Mouse (Mus musculus) hindbrain, embryonic 11.5 days (tissue): ENCODE data around the gene Lsm4. TPM values are rescaled to one million over a fixed set of nuclear protein-coding genes. Genes with fewer than 3 reads are reported as not detected.

Source experiments
- ATAC-seq: fragments of 200-750 bp; cut with Nextera tagmentation; 2 replicates; pipeline ENCODE4 v1.8.0; 2017; ENCODE audit warnings: mild to moderate bottlenecking, moderate TSS enrichment, moderate library complexity; ENCODE audit not compliant: low FRiP score
- DNase-seq: peaks from one replicate; pipeline ENCODE4 v3.0.0-alpha.2; 2015; ENCODE audit warnings: low spot score
- H3K27ac ChIP-seq: fragments of 300-500 bp; sonication (generic); 2 replicates; pipeline ENCODE4 v1.5.1; 2014; ENCODE audit warnings: mild to moderate bottlenecking, low read depth, low read length
- H3K27me3 ChIP-seq: fragments of 300-500 bp; sonication (generic); 2 replicates; pipeline ENCODE4 v1.6.1; 2014; ENCODE audit warnings: mild to moderate bottlenecking, low read length, moderate library complexity, mixed read lengths; ENCODE audit not compliant: control insufficient read depth, insufficient read depth
- H3K36me3 ChIP-seq: fragments of 300-500 bp; sonication (generic); 2 replicates; pipeline ENCODE4 v1.6.1; 2014; ENCODE audit warnings: mild to moderate bottlenecking, low read length, moderate library complexity, mixed read lengths; ENCODE audit not compliant: control insufficient read depth, insufficient read depth
- H3K4me1 ChIP-seq: fragments of 300-500 bp; sonication (generic); replicated peaks from 2 replicates; pipeline ENCODE4 v1.6.1; 2014; ENCODE audit warnings: low read length, mixed read lengths; ENCODE audit not compliant: control insufficient read depth, insufficient read depth
- H3K4me2 ChIP-seq: fragments of 300-500 bp; sonication (generic); replicated peaks from 2 replicates; pipeline ENCODE4 v1.6.1; 2014; ENCODE audit warnings: mild to moderate bottlenecking, low read depth, low read length
- H3K4me3 ChIP-seq: fragments of 300-500 bp; sonication (generic); 2 replicates; pipeline ENCODE4 v1.5.1; 2014; ENCODE audit warnings: low read depth, low read length
- H3K9ac ChIP-seq: fragments of 300-500 bp; sonication (generic); 2 replicates; pipeline ENCODE4 v1.6.1; 2014; ENCODE audit warnings: low read depth, low read length
- H3K9me3 ChIP-seq: fragments of 300-500 bp; sonication (generic); 2 replicates; pipeline ENCODE4 v1.6.1; 2016; ENCODE audit warnings: low read length; ENCODE audit not compliant: control insufficient read depth
- WGBS: fragments of 180-500 bp; shearing (Covaris S2); extraction: QIAGEN DNeasy Blood & Tissue Kit; methylation state at CpG from one replicate; pipeline ENCODE4 v1.1.7; 2014; 5-methylcytosine and 5-hydroxymethylcytosine counted together
- polyA plus RNA-seq: library from polyadenylated mRNA; unstranded; fragments of >200 nt; fragmentation: Nextera tagmentation; extraction: Ambion mirVana; gene quantifications from 2 replicates; pipeline ENCODE4 v1.2.1, GENCODE M21; 2014

Gene Lsm4
- polyA plus RNA-seq: 282 and 299 TPM in 2 replicates

GRCm38 (mm10) chr8:70673079-70673856, at the start of gene Lsm4:
Gene Lsm4 (plus strand): TSS chr8:70673248.
- ATAC-seq: peak; percentile 97
- Histone ChIP-seq H3K4me1 (peaks cover 4% of the 10 kb centered on the region), H3K9me3 (no peaks in the 10 kb centered on the region), H3K36me3 (peaks cover 4% of the 10 kb centered on the region; the same call in 1 of the 2 replicates), H3K4me3 (peak within 1 kb of the TSS; percentile 57), H3K27me3 (no peaks in the 10 kb centered on the region), H3K9ac (peak within 1 kb of the TSS; percentile 77), H3K27ac (peak within 1 kb of the TSS; percentile 93), H3K4me2 (peak within 1 kb of the TSS; percentile 53)
- WGBS: under 1% methylated on average over 60 of the region's 60 CpGs
- DNase-seq: peak; percentile 99

- no peak for ATAC-seq
- Histone ChIP-seq H3K9me3 (no peaks in the 10 kb centered on the region), H3K4me1 (no peaks in the 10 kb centered on the region; the same call in 1 of the 2 replicates), H3K27ac (no peak overlapping the region), H3K27me3 (no peaks in the 10 kb centered on the region), H3K9ac (no peak overlapping the region), H3K36me3 (no peaks in the 10 kb centered on the region), H3K4me2 (no peak overlapping the region), H3K4me3 (no peak overlapping the region)
- DNase-seq: peak; percentile 80
- WGBS: 28% methylated on average over 5 of the region's 5 CpGs
Measured at GRCm38 (mm10) chr8:70625104-70625503, 47.9 kb upstream of the Lsm4 start.

- WGBS: 94% methylated on average over 5 of the region's 5 CpGs
- H3K36me3 ChIP-seq: no peaks in the 10 kb centered on the region
- no peak overlapping the region for H3K27ac ChIP-seq
- H3K4me3 ChIP-seq: no peak overlapping the region
- no peak overlapping the region for H3K9ac ChIP-seq
- H3K4me1 ChIP-seq: no peaks in the 10 kb centered on the region; the same call in 1 of the 2 replicates
- no peak overlapping the region for H3K4me2 ChIP-seq
- ATAC-seq: no peak
- peaks cover 5% of the 10 kb centered on the region for H3K27me3 ChIP-seq
- no peak for DNase-seq
- H3K9me3 ChIP-seq: no peaks in the 10 kb centered on the region
Measured at GRCm38 (mm10) chr8:70627041-70627440, 46.0 kb upstream of the Lsm4 start.

- H3K9ac ChIP-seq: peak overlapping the region; percentile 45; the same call in 1 of the 2 replicates
- H3K4me2 ChIP-seq: peak overlapping the region; percentile 58; the same call in 1 of the 2 replicates
- DNase-seq (no peak), ATAC-seq (peak; percentile 0; the same call in 1 of the 2 replicates)
- no peaks in the 10 kb centered on the region for H3K36me3 ChIP-seq
- H3K27ac ChIP-seq: no peak overlapping the region
- no peak overlapping the region; the same call in 1 of the 2 replicates for H3K4me3 ChIP-seq
- H3K9me3 ChIP-seq: no peaks in the 10 kb centered on the region
- 66% methylated on average over 7 of the region's 7 CpGs for WGBS
- no peaks in the 10 kb centered on the region; the same call in 1 of the 2 replicates for H3K4me1 ChIP-seq
- H3K27me3 ChIP-seq: peaks cover 5% of the 10 kb centered on the region
Measured at GRCm38 (mm10) chr8:70628986-70629490, 44.0 kb upstream of the Lsm4 start.

- WGBS: 1% methylated on average over 60 of the region's 60 CpGs
- 0 out of 2 replicates have a peak overlapping the region, but pooled peaks have one; percentile 2 for H3K27ac ChIP-seq
- peak; percentile 92 for ATAC-seq
Measured at GRCm38 (mm10) chr8:70629574-70630531, 43.2 kb upstream of the Lsm4 start.

GRCm38 (mm10) chr8:70630532-70631381, 42.3 kb upstream of the Lsm4 start:
- no peaks in the 10 kb centered on the region; the same call in 1 of the 2 replicates for H3K4me1 ChIP-seq
- H3K27ac ChIP-seq: no peak overlapping the region
- no peak overlapping the region for H3K9ac ChIP-seq
- 10% methylated on average over 22 of the region's 22 CpGs for WGBS
- peak; percentile 33; the same call in 1 of the 2 replicates for ATAC-seq
- H3K4me2 ChIP-seq: no peak overlapping the region
- no peak overlapping the region for H3K4me3 ChIP-seq
- no peaks in the 10 kb centered on the region for H3K36me3 ChIP-seq
- peaks cover 5% of the 10 kb centered on the region for H3K27me3 ChIP-seq
- peak; percentile 61 for DNase-seq
- no peaks in the 10 kb centered on the region for H3K9me3 ChIP-seq

More at GRCm38 (mm10) chr8:70629574-70630531, 43.2 kb upstream of the Lsm4 start:
- Histone ChIP-seq H3K4me1 (no peaks in the 10 kb centered on the region; the same call in 1 of the 2 replicates), H3K4me3 (peak overlapping the region; percentile 39), H3K9ac (peak overlapping the region; percentile 45; the same call in 1 of the 2 replicates), H3K27me3 (peaks cover 5% of the 10 kb centered on the region), H3K9me3 (no peaks in the 10 kb centered on the region), H3K4me2 (peak overlapping the region; percentile 58), H3K36me3 (no peaks in the 10 kb centered on the region)
- DNase-seq: peak; percentile 95

GRCm38 (mm10) chr8:70631436-70631835, 41.6 kb upstream of the Lsm4 start:
- H3K36me3 ChIP-seq: no peaks in the 10 kb centered on the region
- no peak overlapping the region for H3K27ac ChIP-seq
- DNase-seq (no peak), ATAC-seq (no peak)
- peaks cover 5% of the 10 kb centered on the region for H3K27me3 ChIP-seq
- WGBS: 18% methylated on average over 23 of the region's 24 CpGs
- H3K9me3 ChIP-seq: no peaks in the 10 kb centered on the region
- H3K4me3 ChIP-seq: no peak overlapping the region
- no peaks in the 10 kb centered on the region; the same call in 1 of the 2 replicates for H3K4me1 ChIP-seq
- H3K4me2 ChIP-seq: no peak overlapping the region
- no peak overlapping the region for H3K9ac ChIP-seq
